Mouse (Mus musculus) adrenal gland, postnatal 14 days (tissue): ENCODE results near the gene Lyst. TPM values are rescaled to one million over a fixed set of nuclear protein-coding genes. Genes with fewer than 3 reads are reported as not detected.
A peak's percentile ranks its signal among the peaks of the same experiment; 100 is the strongest.

Experiments
- DNase-seq: peaks from one replicate; pipeline ENCODE4 v3.0.0; 2021; ENCODE audit warnings: mixed read lengths
- total RNA-seq: library from RNA; stranded (reverse); gene quantifications from 2 replicates; pipeline ENCODE4 v1.2.3, GENCODE M21; 2021

Lyst gene
- total RNA-seq, 1 experiment from 2014 or later: 25.2 TPM

DNA sequence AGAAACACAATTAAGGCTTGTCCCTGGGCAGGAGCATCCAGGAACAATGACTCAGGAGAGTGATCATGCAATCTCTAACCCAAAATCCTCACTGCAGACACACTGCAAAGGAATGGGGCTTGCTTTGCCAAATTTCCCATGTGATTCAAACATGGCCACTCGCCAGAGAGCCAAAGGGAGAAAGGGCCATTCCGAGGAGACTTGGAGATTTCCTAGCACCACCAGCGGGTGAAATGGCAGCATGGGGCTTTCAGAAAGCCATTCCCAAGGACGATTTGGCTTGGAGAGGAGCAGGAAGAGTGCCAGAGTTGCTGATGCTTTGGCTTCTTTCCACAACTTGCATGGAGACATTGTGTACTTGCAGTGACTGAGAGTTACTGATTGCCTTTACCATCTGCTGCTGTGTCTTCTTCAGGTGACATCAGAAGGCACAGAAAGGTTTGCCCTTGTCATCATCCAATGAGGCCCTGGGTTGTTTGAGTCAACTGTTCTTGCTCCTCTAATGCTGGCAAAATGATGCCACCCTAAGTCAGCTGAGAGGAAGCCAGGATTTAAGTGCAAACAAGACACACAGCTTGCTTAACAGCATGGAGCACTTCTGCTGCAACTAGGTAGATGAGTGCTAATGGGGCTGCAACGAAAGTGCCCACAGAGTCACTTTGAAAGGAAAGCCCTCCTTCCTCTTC, 16.5 kb upstream of the Lyst start:
- DNase-seq: peak; percentile 92

DNA sequence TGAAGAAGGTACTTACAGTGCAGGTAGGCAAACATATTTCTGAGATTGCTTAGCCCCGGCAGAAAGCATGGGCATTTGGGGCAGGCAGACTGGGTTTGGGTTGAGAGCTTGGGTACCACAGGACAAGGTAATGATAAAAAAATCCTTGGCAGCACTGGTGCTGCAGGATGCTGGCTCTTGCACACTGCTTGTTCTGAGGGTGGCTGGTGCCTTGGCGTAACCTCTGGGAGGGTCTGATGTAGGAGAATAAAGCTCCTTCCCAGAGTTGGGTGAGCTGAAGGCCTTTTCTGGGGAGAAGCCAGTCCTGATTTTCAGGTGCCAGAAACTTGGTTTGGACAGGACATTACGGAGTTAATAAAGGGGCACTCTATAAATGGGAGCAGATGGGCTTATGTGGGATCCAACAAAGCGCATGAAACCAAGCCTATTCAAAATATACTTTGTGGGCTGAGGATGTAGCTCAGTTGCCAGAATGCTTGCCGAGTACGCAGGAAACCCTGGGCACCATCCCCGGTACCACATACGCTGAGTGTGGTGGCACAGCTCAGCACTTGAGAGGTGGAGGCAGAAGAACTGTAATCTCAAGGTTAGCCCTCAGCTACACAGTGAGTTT, 15.8 kb upstream of the Lyst start:
- no peak for DNase-seq

DNA sequence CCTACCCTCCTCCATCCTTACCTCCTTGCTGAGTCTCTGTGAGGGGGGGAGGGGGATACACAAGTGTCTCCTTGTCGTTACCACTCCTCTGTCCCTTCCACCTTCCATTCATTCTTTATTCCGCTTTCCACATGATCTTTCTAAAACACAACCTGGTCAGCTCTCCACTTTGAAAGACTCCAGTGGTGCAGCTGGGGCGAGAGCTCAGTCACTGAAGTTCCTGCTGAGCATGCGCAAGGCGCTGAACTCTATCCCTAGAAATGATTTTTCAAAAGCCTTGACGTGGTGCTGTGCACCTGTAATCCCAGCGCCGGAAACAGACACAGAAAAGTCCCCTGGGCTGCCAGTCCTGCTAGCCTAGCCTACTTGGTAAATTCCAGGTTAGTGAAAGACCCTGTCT, 15.1 kb upstream of the Lyst start:
- no peak for DNase-seq

DNA sequence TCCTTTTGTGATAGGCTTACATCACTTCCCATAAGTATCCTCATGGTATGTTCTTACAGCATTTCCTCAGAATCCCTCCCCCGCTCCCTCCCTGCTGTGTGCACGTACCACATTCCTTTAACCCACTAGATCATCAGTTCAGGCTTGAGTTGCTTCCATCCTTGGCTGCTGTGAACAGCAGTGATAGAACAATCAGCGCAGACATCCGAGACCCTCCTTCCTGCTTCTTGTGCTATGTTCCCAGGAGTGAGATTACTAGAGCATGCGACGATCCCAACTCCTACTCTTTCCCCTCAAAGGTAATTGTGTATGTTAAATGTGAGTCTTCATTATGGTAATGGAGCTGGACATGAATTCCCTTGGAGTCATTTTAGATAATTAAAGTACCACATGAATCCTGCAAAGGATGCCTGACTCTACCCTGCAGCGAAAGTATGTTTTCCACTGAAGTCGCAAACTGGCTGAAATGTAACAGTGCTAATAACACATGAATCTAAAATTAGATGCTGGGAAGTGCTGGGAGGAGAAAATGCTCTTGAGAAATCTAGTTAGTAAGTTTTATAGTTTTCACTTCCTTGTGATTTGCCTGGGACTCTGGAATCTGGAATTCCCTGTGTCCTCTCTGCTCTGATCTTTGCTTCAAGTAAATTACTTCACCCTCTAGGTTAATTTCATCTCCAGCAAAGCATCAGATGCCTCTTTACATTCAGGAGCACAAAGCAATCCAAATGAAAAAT, 13.6 kb upstream of the Lyst start:
- DNase-seq: no peak

DNA sequence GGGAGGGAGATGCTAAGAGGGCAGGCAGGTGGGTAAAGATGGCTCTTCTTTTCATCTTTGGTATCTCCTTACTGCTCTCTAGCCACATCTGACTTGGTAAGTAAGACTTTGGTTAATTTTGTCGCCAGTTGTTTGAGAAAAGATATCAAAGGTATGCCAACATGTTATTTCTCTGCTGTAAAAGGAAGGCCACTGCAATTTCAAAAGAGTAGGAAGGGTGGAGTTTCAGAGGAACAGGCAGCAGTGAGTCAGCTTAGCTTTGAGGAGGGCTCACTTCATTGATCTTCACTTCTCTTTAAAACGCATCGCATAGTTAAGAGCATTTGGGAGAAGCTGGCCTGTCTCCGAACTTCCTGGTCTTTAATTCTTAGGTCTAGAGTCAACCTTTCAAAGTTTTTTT, 8.2 kb upstream of the Lyst start:
- no peak for DNase-seq

DNA sequence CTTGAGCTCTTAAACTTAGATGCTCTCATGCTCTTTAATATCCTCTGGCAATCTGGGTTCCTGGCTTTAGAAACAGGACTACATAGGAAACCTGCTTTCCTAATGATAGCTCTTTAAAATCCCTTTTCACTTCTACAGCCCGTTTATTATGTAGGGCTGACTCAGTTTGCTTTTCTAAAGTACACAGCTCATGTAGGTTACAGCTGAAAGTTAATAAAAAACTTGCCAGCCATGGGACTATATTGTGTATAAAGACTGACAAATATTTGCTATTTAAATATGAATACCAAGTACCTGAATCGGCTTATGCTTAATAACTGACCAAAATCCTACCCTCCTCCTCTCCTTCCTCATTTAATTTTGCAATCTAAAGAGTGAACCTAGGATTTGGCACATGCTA, 6.7 kb upstream of the Lyst start:
- DNase-seq: no peak

DNA sequence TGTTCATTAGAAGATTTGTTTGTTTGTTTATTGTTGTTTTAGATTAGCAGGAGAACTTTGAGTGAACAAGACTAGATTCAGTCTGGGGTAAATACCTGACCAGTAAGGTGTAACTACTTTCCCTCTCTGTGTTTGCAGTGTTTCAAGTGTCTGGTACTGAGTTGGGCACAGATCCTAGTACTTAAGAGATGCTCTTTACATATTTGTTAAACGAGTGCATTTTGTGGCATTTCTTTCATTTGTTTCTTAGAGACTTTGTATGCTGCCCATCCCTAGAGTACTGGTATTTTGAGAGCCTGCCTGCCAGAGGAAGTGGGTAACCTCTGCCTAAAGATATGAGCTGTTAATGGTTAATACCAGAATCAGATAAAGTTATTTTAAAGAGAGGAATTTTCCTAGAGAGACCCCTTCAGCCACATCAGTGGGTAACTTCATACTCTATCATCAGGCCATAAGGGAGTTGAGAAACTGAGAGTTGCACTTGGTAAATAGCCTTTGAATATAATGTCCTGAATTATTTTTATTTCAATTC, 2.5 kb upstream of the Lyst start:
- no peak for DNase-seq

DNA sequence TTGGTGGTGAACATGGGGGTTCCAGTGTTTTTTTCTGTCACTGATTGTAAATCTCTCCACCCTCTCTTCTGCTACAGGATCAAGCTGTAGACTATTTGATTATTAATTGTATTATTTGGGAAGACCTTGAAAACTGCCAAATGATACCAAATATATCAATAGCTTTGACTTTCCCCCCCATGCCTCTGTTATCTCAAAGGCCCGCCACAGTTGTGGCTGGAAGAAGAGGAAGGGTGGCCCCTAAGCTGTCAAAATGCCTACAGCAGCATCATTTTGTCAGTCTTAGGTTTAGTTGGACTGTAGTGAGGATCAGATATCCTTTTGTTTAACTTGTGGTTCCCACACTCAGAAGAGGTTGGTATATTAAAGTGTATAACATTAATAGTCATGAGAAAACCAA, 1.7 kb upstream of the Lyst start:
- no peak for DNase-seq

DNA sequence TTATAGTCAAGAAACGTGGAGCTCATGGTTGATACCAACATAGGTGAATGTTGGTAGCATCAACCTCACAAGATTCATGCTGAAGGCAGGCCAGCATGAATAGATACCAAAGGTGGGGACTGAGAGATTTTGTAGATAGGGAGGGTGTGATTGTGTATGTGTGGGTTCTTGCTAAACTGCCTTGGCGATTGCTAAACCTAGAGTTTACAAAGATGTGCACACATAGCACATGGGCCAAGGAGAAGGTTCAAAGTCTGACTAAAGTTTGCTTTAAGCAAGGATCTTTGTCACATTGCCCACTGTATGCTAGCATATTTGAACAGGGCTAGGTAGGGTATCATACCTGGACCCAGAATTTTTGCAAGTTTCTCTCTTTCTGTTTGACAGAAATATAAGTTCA, 1.2 kb upstream of the Lyst start:
- DNase-seq: no peak

DNA sequence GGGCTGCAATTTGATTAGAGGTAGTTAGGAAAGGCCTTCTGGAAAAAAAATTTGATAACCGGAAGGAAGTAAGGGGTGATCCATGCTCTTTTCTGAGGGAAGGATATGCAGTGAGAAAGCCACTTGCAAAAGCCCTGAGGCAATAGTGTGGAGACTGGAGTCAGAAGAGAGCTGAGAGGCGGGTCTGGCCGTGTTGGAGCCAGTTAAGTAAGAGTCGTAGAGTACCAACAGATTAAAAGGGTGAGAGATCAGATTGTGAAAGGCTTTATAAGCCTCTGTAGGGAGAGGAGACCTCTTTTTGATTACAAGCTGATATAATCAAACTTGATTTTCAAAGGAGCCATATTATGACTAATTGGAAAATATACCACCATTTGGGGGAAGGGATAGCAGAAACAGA, 1.7 kb downstream of the Lyst start:
- peak; percentile 21 for DNase-seq

DNA sequence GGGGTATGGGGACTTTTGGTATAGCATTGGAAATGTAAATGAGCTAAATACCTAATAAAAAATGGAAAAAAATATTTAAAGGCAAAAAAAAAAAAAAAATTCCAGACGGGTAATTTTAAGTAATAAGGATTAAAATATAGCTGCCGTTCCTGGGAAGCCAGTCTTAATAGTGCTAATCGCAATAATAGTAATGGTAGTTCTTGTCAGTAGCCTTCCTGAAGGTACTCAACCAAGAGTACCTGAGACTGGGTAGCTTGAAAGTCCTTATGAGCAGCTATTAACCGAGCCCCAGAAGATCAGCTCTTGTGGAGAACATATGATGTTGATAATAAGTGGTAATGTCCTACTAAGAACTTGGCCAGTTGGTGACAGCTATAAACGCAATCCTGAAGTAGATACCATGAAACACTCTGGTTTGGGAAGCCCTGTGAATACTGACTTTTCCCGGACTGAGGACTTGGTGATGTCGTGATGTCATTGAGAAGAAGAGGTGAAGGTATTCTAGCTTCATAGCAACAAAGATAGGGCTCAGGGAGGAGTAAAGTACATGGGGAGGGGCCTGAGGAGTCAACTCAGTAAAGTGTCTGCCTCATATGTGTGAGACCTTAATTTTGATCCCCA, 6.3 kb downstream of the Lyst start:
- no peak for DNase-seq

DNA sequence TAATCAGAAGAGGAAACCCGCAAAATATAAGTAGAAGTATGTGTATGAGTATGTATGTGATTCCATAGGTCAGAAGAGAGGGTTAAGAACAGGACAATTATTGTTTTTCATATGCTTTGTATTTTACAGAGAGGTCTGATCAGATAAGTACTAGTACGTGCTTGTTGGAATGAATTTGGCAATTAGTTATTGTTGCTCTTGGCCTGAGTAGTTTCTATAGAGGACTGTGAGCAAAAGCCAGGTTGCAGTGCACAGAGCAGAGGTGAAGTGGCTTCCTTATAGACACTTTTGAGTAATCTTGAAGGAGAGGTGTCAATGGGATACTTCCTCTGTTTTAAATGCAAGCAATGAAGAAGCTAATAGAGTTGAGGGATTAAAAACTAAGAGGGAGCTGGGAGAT, 7.7 kb downstream of the Lyst start:
- DNase-seq: no peak

DNA sequence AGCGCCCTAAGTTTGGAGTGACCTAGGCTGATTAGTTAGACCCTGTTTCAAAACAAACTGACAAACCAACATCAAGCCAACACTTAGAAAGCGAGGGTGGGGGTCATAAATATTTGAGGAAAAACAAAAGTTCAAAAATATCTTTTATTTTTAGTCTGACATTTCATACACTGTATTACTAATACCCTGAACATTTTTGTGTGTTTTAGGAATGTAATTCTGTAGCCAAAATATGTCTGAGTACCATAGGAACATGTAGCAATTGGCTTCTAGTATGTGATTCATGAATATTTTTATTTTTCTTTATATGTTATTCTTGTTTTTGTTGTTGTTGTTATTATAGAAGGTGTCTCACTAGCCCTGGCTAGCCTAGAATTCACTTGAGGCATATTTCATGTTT, 11.2 kb downstream of the Lyst start:
- no peak for DNase-seq

DNA sequence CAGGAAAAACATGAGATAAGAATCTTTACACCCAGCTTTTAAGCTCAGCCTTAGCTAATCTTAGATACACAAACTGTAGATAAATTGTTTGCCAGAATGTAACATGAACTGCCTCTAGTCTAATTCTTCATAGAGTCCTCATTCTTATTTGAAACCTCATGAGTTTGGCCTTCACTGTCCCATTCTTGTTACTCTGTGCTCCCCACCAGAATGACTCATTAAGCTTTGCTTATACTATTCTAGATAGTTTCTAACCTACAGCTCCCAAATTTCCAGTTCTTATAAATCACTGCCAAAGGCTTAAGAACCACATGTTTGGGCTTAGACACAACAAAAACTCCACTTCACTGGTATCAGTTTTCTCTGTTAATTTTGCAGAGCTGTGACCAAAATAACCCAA, 16.0 kb downstream of the Lyst start:
- DNase-seq: no peak

DNA sequence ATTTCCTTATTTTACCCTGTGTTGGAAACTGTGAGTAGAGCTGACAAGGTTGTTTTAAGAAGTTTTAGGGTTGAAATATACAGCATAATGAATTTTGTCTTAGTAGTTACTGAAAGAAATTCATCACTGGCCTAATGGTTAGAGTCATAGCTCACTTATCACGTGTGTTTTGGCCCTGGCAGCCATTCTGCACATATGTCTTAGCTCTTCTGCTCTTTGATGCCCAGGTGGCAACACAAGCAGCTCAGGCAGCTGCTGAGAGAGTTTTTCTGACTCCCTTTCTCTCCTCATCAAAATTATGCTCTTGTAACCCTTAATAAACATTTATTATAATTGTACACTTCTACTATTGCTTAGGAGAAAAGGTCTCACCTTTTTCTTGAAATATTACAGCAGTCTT, 18.1 kb downstream of the Lyst start:
- no peak for DNase-seq

DNA sequence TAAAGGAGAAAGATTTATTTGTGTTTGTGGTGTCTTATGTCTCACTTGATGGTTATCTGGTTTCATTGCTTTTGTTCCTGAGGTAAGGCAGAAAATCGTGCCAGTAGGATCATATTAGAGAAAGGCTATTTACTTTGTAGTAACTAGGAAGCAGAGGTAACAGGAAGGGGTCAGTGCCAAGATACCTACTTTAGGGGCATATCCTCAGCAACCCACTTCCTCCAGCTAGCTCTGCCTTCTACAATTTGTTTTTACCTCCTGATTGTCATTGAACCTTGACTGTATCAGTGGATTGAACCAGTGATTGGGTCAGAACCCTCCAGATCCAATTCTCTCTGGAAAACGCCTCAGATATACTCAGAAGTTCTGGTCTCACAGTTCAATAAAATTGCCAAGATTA, 19.5 kb downstream of the Lyst start:
- no peak for DNase-seq

DNA sequence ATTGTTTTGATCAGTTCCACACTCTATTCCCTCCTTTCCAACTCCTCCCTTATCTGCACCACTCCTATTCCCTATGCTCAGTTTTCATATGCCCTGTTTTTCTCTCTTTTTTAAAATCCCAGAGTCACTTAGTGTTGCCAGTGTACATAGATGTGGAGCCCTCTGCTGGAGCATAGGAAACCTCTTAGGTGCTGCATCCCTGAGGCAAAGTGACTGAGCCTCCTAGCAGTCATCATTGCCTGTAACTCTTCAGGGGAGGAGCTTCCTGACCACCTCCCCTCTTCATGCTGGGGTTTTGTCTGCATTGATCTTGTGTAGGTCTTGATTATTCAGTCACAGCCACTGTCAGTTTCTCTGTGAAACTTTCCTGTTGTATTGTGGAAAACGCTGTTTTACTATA, 22.7 kb downstream of the Lyst start:
- peak; percentile 50 for DNase-seq

DNA sequence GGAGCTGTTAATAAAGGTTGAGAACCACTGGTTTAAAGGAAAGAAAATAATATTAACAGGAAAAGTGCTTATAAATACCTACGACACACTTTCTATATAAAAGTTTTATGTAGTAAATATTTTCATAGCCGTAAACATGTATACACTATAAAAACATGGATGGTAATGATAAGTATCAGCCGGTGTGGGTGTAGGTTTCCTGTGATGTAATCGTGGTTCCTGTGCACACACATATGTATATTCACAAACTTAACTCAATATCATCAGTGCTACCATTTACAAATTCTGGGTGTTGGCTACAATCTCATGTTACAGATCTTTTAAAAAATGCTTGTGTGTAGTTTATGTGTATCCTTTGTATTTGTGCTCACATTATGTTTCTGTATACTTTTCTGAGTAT, 24.0 kb downstream of the Lyst start:
- no peak for DNase-seq

DNA sequence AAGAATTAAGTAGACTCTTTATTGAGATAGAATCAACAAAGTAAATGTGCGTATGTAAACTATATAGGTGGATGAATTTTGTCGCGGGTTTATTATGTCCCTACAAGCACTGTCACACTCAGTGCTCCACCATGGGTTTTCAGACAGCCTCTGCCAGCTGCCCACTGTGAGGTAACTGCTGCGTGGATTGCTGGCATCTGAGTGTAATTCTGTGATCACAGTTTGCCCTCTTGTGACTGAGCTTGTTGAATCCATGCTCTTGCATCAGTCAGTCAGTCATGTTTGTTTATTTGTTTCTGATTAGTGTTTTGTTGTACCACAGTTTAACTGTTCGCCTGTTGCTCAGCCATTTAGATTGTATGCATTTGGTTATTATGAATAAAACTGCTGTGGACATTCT, 31.3 kb downstream of the Lyst start:
- no peak for DNase-seq

DNA sequence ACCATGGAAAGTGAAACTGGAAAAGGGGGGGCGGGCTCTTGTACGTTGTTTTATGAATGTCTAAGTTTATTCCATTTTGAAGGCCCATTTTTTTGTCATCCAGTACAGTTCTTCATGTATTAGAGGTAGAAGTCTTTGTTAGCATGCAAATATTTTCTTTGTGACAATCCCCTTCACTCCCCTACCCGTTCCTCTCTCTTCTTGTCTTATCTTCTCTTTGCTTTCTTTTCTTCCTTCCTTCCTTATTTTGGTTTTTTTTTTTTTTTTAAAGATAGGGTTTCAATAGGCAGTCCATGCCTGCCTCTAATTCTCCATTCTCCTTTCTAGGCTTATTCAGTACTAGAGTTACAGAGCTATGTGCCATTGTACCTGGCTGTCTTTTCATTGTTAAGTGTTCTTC, 32.4 kb downstream of the Lyst start:
- DNase-seq: no peak

DNA sequence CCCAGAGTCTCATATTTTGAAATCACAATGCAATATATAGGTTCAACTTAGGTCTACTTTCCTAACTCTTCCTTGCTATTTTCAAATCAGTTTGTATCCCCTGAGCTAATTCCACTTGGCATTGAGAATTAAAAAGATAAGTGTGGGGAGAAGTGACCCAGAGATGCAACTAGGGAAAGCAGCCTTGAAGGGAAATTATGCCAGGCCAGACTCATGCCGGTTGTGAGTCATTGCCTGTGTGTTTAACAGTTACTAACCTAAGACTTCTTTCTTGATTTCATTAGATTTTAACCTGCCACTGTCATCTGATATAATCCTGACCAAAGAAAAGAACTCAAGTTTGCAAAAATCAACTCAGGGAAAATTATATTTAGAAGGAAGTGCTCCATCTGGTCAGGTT, 43.5 kb downstream of the Lyst start:
- peak; percentile 27 for DNase-seq

DNA sequence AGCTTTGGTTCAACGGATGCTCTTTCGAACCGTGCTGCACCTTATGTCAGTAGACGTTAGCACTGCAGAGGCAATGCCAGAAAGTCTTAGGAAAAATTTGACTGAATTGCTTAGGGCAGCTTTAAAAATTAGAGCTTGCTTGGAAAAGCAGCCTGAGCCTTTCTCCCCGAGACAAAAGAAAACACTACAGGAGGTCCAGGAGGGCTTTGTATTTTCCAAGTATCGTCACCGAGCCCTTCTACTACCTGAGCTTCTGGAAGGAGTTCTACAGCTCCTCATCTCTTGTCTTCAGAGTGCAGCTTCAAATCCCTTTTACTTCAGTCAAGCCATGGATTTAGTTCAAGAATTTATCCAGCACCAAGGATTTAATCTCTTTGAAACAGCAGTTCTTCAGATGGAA, 44.5 kb downstream of the Lyst start:
- DNase-seq: no peak

DNA sequence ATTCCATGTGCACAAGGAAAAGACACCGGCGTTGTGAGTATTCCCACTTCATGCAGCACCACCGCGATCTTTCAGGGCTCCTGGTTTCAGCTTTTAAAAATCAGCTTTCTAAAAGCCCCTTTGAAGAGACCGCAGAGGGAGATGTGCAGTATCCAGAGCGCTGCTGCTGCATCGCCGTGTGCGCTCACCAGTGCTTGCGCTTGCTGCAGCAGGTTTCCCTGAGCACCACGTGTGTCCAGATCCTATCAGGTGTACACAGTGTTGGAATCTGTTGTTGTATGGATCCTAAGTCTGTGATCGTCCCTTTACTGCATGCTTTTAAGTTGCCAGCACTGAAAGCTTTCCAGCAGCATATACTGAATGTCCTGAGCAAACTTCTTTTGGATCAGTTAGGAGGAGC, 45.0 kb downstream of the Lyst start:
- no peak for DNase-seq
